Mouse (Mus musculus): Measurements from ENCODE around the gene Camk2n2.
"Not testable (repeated sequence)": the region's sequence is repeated elsewhere in the genome, so short reads cannot be mapped to it uniquely, and the experiment has no call there.

Camk2n2 gene

GRCm38 (mm10) chr16:20621191-20621990 is at the start of gene Camk2n2:
Camk2n2 (minus strand) TSS chr16:20621287.
- DNase-seq (ENCODE audit: low spot score): peak; percentile 59

DNA sequence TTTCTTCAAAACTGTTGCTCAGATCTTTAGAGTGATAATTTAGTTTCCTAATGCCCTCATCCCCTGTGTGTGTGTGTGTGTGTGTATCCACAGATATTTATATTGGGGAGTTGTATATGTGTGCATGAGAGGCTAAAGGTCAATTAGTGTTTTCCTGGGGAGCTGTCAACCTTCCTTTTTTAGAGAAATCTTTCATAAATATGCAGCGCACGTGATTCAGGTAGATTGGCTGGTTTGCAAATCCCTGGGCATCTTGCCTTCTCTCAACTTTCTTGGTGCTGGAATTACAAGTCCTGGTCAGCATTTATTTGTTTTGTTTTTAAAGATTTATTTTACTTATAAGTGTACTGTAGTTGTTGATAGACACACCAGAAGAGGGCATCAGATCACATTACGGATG is 49.2 kb upstream of the Camk2n2 start:
- DNase-seq (ENCODE audit: low spot score): no peak

DNA sequence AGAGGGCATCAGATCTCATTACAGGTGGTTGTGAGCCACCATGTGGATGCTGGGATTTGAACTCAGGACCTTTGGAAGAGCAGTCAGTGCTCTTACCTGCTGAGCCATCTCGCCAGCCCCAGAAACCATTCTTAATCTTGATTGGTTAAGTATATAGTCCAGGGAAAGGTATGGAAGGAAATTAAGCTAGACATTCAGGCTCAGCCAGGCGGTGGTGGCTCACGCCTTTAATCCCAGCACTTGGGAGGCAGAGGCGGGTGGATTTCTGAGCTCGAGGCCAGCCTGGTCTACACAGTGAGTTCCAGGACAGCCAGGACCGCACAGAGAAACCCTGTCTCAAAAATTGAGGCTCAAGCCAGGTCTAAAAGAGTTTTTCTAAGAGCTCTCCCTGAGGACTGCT is 46.9 kb upstream of the Camk2n2 start, which contains the start of gene Eif4g1:
TSS of gene Eif4g1 (plus strand) at position 301 of the 400 bp plus-strand sequence.
- not testable (repeated sequence) for DNase-seq (ENCODE audit: low spot score)

GRCm38 (mm10) chr16:20657661-20658060 is 36.6 kb upstream of the Camk2n2 start:
- DNase-seq (ENCODE audit: low spot score): no peak

- DNase-seq (ENCODE audit: low spot score): no peak
These were observed 32.2 kb upstream of the Camk2n2 start for GRCm38 (mm10) chr16:20653315-20653714.

DNA sequence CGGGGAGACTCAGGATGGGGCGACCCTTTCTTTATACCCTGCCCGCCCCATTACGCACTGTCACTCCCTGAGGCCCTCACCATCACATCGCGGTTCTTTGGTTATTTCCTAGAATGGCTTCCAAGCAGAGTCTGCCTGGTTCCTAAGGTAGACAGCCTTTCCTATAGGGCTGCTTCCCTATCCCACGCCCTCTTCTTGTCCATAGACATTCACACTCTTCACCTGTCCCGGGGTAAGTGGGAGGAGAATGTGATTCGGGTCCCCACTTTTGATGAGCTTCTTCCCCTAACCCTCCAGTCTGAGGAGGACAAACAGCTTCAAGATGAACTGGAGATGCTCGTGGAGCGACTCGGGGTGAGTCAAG is 30.8 kb upstream of the Camk2n2 start:
- DNase-seq (ENCODE audit: low spot score): no peak

DNA sequence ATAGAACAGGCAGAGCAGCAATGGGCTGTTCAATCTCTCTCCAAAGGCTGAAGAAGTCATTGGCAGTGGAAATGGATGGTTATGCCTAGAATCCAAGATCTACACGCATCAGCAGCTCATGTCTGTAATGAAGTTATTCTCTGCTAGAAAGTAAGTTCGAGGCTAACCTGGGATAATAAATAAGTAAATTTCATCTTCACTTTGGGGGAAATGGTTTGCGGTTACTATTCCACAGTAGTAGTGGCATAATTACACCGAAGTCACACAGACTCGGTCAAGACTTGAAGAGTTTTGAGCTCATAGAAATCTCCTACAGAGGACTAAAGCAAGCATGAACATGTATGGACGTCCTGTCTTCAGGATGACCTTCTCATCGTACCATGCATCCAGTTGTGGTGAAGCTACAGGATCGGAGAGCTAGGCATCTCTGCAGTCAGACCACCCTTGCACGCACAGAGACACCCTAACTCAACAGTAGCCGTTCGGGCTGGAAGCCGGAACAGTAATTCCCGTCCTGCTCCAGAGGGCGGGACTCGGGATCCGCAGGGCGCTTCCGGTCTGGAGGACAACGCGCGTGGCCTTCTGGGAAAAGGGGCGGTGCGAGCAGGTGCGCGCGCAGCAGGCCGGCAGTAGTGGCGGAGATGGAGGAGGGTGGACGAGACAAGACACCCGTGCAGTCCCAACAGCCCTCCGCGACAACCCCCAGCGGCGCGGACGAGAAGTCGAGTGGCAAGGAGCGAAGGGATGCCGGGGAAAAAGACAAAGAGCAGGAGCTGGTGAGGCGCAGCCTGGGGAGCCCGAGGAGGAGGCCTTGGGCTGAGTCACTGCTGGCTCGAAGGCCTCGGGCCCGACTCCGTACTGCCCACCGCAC is 30.2 kb upstream of the Camk2n2 start, which contains the start of gene Psmd2:
TSS of gene Psmd2 (plus strand) at position 577 of the 871 bp plus-strand sequence.
- DNase-seq (ENCODE audit: low spot score): peak; percentile 99

DNA sequence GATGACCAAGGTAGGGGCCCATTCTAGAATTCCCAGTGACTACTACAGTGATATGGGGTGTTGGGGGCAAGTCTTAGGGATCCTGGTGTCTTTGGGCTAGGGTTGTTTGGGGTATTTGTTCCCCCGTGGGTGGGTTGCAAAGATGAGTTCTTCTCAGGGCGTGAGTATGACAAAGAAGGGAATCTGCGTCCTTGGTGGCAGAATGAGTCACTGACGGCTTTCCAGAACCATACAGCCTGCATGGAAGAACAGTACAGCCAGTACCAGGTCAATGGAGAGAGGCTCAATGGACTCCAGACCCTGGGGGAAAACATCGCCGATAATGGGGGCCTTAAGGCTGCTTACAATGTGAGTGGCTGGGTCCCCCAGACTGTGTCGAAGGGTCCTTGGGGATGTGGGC is 22.8 kb upstream of the Camk2n2 start:
- no peak for DNase-seq (ENCODE audit: low spot score)

DNA sequence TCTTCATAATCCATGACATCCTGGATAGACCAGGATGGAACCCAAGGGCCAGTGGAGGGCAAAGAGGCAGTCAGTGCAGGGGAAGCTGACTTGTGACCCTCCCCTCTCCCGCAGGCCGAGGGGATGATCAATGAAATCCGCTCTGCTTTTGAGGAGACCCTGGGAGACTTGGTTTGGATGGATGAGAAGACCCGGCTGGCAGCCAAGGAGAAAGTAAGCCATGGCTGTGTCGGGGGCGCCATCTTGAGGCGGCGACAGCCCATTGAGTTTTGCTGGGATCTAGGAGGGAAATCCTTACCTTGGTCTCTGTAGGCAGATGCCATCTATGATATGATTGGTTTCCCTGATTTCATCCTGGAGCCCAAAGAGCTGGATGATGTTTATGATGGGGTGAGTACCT is 21.1 kb upstream of the Camk2n2 start:
- DNase-seq (ENCODE audit: low spot score): peak; percentile 67

GRCm38 (mm10) chr16:20638367-20638766 is 17.3 kb upstream of the Camk2n2 start:
- DNase-seq (ENCODE audit: low spot score): no peak

DNA sequence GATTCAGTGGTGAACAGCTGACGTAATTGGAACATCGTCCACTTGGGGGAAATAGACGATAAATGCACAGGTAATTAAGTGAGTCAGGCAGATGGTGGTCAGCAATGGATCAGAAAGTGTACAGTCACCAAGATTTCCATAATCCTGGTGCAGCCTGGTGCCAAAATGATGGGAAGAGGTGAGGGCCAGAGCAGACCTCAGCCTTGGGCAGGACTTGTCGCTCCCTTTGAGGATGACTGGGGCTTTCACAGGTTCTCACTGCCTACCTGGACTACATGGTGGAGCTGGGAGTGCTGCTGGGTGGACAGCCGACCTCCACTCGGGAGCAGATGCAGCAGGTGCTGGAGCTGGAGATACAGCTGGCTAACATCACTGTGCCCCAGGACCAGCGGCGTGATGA is 16.3 kb upstream of the Camk2n2 start:
- no peak for DNase-seq (ENCODE audit: low spot score)

DNA sequence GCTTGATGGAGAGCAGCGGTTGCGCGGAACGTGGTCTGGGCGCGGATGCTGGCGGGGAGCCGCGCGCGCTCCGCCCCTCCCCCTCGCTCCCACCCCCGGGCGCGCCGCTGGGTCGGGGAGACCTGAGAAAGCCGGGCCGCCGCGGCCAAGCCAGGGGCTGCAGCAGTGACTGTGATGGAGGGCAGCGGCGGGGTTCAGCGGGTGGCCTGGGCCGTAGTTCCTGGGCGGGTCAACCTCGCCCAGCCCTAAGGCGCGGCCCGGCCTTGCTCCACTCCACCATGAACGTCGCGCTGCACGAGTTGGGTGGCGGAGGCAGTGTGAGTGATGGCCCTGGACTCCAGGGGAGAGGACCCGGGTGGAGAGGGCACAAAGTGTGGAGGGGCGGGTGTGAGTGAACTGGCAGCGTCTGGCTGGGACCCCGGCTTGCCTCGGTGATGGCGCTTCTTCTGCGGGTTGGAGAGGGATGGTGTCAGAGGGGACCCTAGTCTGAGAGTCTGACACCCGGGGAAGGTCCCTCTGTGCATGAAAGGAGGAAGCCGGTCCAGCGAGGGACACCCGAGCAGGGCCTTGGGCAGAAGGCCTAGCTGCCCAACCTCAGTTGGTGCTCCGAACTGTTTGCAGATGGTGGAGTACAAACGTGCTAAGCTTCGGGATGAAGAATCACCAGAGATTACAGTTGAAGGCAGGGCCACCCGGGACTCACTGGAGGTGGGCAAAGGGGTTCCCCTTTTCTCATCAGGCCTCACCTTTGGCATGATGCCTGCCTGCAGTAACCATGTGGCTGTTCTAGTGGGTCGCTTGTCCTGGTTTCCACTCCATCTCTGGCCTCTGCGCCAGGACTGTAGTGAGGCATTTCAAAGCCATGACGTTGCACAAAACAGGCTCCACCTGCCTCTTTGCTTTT is 8.9 kb upstream of the Camk2n2 start, which contains the start of gene Ece2:
TSS of gene Ece2 (plus strand) at position 98 of the 904 bp plus-strand sequence.
- no peak for DNase-seq (ENCODE audit: low spot score)

DNA sequence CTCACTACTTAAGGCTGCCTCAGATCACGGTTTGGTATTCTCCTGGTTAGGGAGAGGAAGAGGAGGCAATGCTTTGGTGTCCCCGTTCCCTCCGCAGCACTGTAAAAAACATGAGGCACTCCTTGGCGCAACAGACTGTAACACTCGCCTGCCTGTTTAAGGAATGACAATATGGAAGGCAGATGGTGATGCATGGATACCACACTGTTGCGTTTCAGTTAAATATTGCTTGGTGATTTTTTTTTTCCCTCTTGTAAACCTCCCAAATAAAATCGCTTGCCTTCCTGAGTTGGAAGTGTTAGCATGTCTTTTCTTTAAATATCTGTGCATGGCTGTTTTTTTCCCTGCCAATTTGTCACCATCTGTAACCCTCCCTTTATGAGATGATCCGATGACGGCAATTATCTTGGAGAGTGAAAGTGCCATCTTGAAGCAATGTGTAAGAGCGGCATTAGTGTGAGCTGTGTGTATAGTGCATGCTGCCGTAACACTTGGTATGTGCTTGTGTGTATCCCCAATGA is 7.8 kb upstream of the Camk2n2 start:
- DNase-seq (ENCODE audit: low spot score): no peak

DNA sequence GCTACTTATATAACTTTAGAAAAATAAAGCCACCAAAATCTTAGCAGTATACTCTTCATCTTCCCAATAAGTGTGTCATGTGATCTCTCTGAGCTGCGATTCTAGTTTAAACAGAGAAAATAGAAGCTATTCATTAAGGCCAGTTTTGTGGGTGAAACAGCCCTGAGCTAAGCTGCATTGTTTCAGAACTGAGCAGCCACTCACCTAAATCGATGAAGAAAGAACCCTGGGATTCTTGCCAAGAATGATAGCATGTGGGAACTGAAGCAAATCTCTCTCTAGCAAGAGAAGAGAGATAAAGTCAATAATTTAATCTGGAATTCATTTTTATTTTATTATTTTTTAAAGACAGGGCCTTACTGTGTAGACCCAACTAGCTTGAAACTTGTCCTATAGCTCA is 2.1 kb upstream of the Camk2n2 start:
- no peak for DNase-seq (ENCODE audit: low spot score)

GRCm38 (mm10) chr16:20621991-20622685 is 1.1 kb upstream of the Camk2n2 start:
- peak; percentile 58 for DNase-seq (ENCODE audit: low spot score)

GRCm38 (mm10) chr16:20620751-20621190 is 316 bp downstream of the Camk2n2 start:
- DNase-seq (ENCODE audit: low spot score): no peak

DNA sequence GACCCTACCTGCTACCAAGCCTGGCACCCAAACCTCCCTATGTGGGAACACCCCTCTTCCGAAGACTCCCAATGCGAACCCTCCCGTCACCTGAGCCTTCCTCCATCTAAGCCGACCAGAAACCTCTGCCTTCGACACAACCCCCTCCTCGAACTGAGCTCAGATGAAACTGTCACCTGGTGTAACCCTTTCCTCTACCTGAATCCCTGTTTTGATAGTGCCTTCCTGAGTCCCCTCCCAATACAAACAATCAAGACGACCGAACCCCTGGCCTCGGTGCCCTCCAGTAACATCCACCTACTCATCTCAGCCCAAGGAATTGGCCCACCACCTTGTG is 720 bp downstream of the Camk2n2 start:
- DNase-seq (ENCODE audit: low spot score): no peak

DNA sequence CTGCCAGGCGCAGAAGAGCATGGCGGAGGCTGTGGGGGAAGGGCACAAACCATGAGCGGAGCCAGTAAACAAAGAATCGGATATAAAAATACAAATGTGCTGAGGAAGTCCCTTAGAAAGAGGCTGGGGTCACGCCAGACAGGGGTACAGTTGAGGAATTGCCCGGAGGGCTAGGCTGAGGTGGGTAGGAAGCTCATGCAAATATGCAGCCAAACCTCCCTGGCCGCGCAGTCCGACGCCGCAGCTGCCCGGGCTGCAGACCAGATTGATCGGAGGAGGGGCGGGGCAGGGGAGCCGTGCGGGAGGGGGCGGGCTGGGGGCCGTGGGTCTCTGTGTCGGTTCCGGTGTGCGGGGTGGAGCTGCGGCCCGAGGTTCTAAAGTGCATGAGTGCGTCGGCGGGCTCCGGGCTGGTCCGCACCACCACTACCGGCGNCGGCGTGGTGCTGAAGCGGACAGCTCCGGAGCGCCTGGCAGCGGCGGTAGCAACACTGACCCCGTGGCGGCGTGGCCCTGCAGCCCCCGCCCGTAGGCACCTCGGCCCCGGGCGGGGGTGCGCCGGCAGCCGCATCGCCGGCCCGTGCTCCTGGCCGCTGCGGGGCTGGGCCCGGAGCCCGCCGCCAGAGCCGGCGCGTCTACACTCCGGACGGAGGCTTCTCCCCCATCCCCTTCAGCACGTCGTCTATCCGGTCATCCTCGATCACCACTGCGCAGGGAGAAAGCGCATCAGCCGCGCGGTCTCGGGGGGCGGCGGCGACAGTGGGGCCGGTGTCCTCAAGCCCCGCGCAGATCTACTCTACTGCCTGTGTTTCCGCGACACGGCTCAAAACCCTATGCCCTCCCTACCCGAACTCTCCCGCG is 1.3 kb downstream of the Camk2n2 start:
- DNase-seq (ENCODE audit: low spot score): no peak

GRCm38 (mm10) chr16:20611357-20612227 is 9.5 kb downstream of the Camk2n2 start, which contains the start of the genes Eef1akmt4, Gm49333 and Alg3:
Eef1akmt4 (plus strand) TSS chr16:20611593.
Gm49333 (plus strand) TSS chr16:20611610.
Alg3 (minus strand) TSS chr16:20611735.
- DNase-seq (ENCODE audit: low spot score): peak; percentile 72

All from urinary bladder, postnatal 25 days (tissue).